Mouse (Mus musculus): ENCODE results near the gene Emp2. TPM values are rescaled to one million over a fixed set of nuclear protein-coding genes. Genes with fewer than 3 reads are reported as not detected.
"Not testable (repeated sequence)": the region's sequence is repeated elsewhere in the genome, so short reads cannot be mapped to it uniquely, and the experiment has no call there.

Gene Emp2
- polyA plus RNA-seq, 1 experiment from 2014 or later, result 5.3 TPM

GRCm38 (mm10) chr16:10297696-10298644 is 15.8 kb downstream of the Emp2 start:
- no peak for ATAC-seq (ENCODE audit: insufficient read depth)
- no peak overlapping the region for H3K27ac ChIP-seq (replicated peaks)
- no peak overlapping the region for H3K9ac ChIP-seq
- H3K9me3 ChIP-seq (replicated peaks), result no peaks in the 10 kb centered on the region
- no peak overlapping the region for H3K4me3 ChIP-seq (replicated peaks)
- H3K4me2 ChIP-seq, result no peak overlapping the region
- 53% methylated on average over 10 of the region's 10 CpGs for WGBS (ENCODE audit: insufficient replicate concordance)
- no peaks in the 10 kb centered on the region for H3K27me3 ChIP-seq
- no peaks in the 10 kb centered on the region for H3K4me1 ChIP-seq (replicated peaks)
- no peaks in the 10 kb centered on the region for H3K36me3 ChIP-seq (replicated peaks)

- 65% methylated on average over 6 of the region's 6 CpGs for WGBS (ENCODE audit: insufficient replicate concordance)
Measured at GRCm38 (mm10) chr16:10288115-10288514, 25.7 kb downstream of the Emp2 start.

DNA sequence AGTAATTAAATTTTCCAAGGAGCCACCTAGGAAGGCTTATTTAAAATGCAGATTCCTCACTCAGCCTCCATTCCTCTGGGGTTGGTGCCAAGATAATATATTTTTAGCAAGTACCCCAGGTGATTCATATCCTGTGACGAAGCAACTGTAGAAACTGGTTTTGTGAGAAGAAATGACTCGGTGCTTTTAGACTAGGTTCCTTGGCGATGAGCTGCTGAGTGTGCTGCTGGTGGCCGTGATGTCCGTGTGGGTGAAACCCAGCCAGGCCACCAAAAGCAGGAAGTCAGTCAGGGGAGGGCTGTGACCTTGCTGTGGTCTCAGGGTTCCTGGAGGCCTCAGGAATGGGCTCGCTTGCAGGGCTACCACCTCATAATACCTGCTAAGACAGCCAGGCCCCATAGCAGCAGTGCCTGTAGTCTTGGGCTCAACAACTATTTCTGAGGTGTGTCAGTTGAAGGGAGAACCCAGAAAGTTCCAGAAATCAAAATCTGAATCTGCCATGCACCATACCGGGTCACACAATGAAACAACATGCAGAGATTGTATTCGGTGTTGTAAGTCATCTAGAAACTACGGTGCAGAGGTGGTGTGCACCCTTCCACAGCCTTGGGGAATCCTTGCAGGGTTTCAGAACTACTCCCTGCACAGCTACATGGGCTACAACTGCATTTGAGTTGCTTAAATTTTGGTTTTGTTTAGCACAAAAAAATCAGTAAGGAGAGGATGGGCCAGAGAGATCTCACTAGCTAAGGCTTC is 27.1 kb downstream of the Emp2 start:
- ATAC-seq (ENCODE audit: insufficient read depth), result no peak
- Histone ChIP-seq H3K4me3 (replicated peaks) (no peak overlapping the region), H3K27me3 (no peaks in the 10 kb centered on the region), H3K9ac (no peak overlapping the region), H3K36me3 (replicated peaks) (no peaks in the 10 kb centered on the region), H3K27ac (replicated peaks) (no peak overlapping the region), H3K9me3 (replicated peaks) (no peaks in the 10 kb centered on the region), H3K4me2 (no peak overlapping the region), H3K4me1 (replicated peaks) (no peaks in the 10 kb centered on the region)
- WGBS (ENCODE audit: insufficient replicate concordance), result 37% methylated on average over 9 of the region's 9 CpGs

More at GRCm38 (mm10) chr16:10288115-10288514, 25.7 kb downstream of the Emp2 start:
- Histone ChIP-seq H3K4me1 (replicated peaks) (no peaks in the 10 kb centered on the region), H3K9me3 (replicated peaks) (no peaks in the 10 kb centered on the region), H3K9ac (no peak overlapping the region), H3K36me3 (replicated peaks) (no peaks in the 10 kb centered on the region), H3K27me3 (no peaks in the 10 kb centered on the region), H3K4me2 (no peak overlapping the region), H3K4me3 (replicated peaks) (no peak overlapping the region), H3K27ac (replicated peaks) (no peak overlapping the region)
- no peak for ATAC-seq (ENCODE audit: insufficient read depth)

DNA sequence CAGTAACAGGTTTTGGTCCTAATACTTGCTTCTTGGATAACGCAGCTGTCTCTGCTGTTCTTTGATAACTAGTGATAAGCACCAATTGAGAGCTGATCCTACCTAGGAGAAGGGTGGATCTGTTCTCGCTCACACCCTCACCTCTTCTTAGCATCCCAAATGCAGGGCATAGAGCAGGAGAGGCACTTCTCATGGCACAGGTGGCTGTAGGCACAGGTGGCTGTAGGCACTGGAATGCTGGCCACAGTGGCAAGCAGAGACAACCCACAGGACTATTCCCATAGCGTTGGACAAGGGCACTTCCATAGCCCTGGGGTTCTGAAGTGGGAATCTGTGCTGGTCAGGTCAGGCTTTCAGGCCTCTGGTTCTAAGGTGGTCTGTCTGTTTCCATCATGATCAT is 31.9 kb downstream of the Emp2 start:
- H3K27me3 ChIP-seq, result no peaks in the 10 kb centered on the region
- H3K4me2 ChIP-seq, result no peak overlapping the region
- no peak overlapping the region for H3K4me3 ChIP-seq (replicated peaks)
- WGBS (ENCODE audit: insufficient replicate concordance), result 53% methylated on average over 3 of the region's 3 CpGs
- no peak for ATAC-seq (ENCODE audit: insufficient read depth)
- H3K27ac ChIP-seq (replicated peaks), result no peak overlapping the region
- H3K36me3 ChIP-seq (replicated peaks), result no peaks in the 10 kb centered on the region
- no peaks in the 10 kb centered on the region for H3K4me1 ChIP-seq (replicated peaks)
- H3K9me3 ChIP-seq (replicated peaks), result no peaks in the 10 kb centered on the region
- H3K9ac ChIP-seq, result no peak overlapping the region

DNA sequence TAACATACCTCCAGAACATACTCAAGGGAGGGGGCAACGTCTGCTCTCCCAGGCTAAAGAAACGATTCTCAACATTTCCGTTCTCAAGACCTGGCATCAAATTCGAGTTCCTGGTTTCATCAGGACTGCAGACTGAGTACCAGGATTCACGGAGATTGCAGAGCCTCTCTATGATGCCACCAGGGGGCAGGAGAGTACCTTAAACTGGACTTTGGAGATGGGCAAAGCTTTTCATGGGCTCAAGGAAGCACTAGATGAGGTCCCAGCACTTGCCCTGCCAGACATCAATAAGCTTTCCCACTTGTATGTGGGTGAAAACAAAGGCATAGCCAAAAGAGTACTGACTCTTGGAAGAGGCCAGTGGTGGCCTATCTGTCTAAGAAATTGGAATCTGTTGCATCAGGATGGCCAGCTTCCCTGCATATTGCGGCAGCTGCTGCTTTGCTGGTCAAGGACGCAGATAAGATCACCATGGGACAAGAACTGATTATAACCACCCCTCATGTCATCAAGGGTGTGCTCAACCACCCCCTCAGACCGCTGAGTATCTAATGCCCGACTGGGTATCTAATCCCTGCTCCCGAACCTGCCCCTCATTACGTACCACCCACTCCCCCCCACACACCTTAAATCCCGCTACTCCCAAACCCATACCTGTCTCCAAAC is 33.3 kb downstream of the Emp2 start:
- WGBS (ENCODE audit: insufficient replicate concordance), result 37% methylated on average over 12 of the region's 12 CpGs
- Histone ChIP-seq H3K27me3 (no peaks in the 10 kb centered on the region), H3K4me2 (no peak overlapping the region), H3K36me3 (replicated peaks) (no peaks in the 10 kb centered on the region), H3K27ac (replicated peaks) (no peak overlapping the region), H3K9me3 (replicated peaks) (no peaks in the 10 kb centered on the region), H3K4me3 (replicated peaks) (no peak overlapping the region), H3K4me1 (replicated peaks) (no peaks in the 10 kb centered on the region), H3K9ac (no peak overlapping the region)
- ATAC-seq (ENCODE audit: insufficient read depth), result no peak

- not testable (repeated sequence) for H3K27ac ChIP-seq (replicated peaks); H3K27me3 ChIP-seq; H3K4me3 ChIP-seq (replicated peaks); ATAC-seq (ENCODE audit: insufficient read depth); H3K4me2 ChIP-seq; H3K9me3 ChIP-seq (replicated peaks); H3K9ac ChIP-seq; H3K36me3 ChIP-seq (replicated peaks); H3K4me1 ChIP-seq (replicated peaks)
- 50% methylated on average over 5 of the region's 5 CpGs for WGBS (ENCODE audit: insufficient replicate concordance)
Measured at GRCm38 (mm10) chr16:10276778-10277177, 37.0 kb downstream of the Emp2 start.

GRCm38 (mm10) chr16:10274465-10274864 is 39.3 kb downstream of the Emp2 start:
- Histone ChIP-seq H3K36me3 (replicated peaks) (no peaks in the 10 kb centered on the region), H3K27me3 (no peaks in the 10 kb centered on the region), H3K4me2 (no peak overlapping the region), H3K9me3 (replicated peaks) (no peaks in the 10 kb centered on the region), H3K4me1 (replicated peaks) (no peaks in the 10 kb centered on the region), H3K4me3 (replicated peaks) (no peak overlapping the region), H3K9ac (no peak overlapping the region), H3K27ac (replicated peaks) (no peak overlapping the region)
- no peak for ATAC-seq (ENCODE audit: insufficient read depth)
- WGBS (ENCODE audit: insufficient replicate concordance), result 49% methylated on average over 4 of the region's 4 CpGs

- Histone ChIP-seq H3K9me3 (replicated peaks) (no peaks in the 10 kb centered on the region), H3K27ac (replicated peaks) (no peak overlapping the region), H3K4me1 (replicated peaks) (no peaks in the 10 kb centered on the region), H3K36me3 (replicated peaks) (no peaks in the 10 kb centered on the region), H3K27me3 (no peaks in the 10 kb centered on the region), H3K4me3 (replicated peaks) (no peak overlapping the region), H3K9ac (no peak overlapping the region), H3K4me2 (no peak overlapping the region)
- no peak for ATAC-seq (ENCODE audit: insufficient read depth)
- 9% methylated on average over 3 of the region's 3 CpGs for WGBS (ENCODE audit: insufficient replicate concordance)
Measured at GRCm38 (mm10) chr16:10272256-10272655, 41.5 kb downstream of the Emp2 start.

DNA sequence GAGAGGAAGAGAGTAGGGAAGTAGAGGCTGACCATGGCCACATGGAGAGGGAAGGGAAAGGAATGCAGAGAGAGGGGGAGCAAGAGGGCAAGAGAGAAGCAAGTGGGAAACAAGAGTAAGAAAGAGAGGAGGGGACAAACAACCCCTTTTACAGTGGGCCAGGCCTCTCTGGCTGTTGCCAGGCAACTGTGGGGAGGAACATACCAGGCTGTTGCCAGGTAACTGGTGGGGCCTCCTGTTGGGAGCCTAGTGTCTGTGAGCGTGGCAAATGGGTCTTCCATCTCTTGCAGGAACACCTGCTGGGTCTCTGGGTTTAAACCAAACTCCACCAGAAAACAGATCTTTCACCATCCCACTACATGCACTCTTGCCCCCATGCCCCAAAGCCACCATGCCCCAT is 59.8 kb downstream of the Emp2 start:
- H3K4me2 ChIP-seq, result no peak overlapping the region
- H3K36me3 ChIP-seq (replicated peaks), result no peaks in the 10 kb centered on the region
- H3K4me1 ChIP-seq (replicated peaks), result no peaks in the 10 kb centered on the region
- no peak overlapping the region for H3K27ac ChIP-seq (replicated peaks)
- WGBS (ENCODE audit: insufficient replicate concordance), result 20% methylated on average over 1 of the region's 1 CpGs
- no peak for ATAC-seq (ENCODE audit: insufficient read depth)
- no peak overlapping the region for H3K9ac ChIP-seq
- no peaks in the 10 kb centered on the region for H3K27me3 ChIP-seq
- H3K4me3 ChIP-seq (replicated peaks), result no peak overlapping the region
- no peaks in the 10 kb centered on the region for H3K9me3 ChIP-seq (replicated peaks)

- Histone ChIP-seq H3K4me3 (replicated peaks) (no peak overlapping the region), H3K4me1 (replicated peaks) (no peaks in the 10 kb centered on the region), H3K9me3 (replicated peaks) (no peaks in the 10 kb centered on the region), H3K4me2 (no peak overlapping the region), H3K36me3 (replicated peaks) (no peaks in the 10 kb centered on the region), H3K27me3 (no peaks in the 10 kb centered on the region), H3K27ac (replicated peaks) (no peak overlapping the region), H3K9ac (no peak overlapping the region)
- ATAC-seq (ENCODE audit: insufficient read depth), result no peak
Measured at GRCm38 (mm10) chr16:10236601-10237000, 77.2 kb downstream of the Emp2 start.

Data from liver, embryonic 15.5 days (tissue).